Mouse (Mus musculus) activated CD4-positive, CD25-positive, alpha-beta regulatory T cell, adult 4 months (primary cell): ENCODE results near the gene Magi2. TPM values are rescaled to one million over a fixed set of nuclear protein-coding genes. Genes with fewer than 3 reads are reported as not detected.

Source experiments
- ATAC-seq: one replicate; pipeline ENCODE4 v1.8.0; 2017
- polyA plus RNA-seq, 2 experiments: library from polyadenylated mRNA; unstranded; fragments of 100-300 nt; shearing (Covaris generic); gene quantifications; one replicate each; pipeline ENCODE4 v1.2.1; 2017

Gene Magi2
- polyA plus RNA-seq, 2 experiments from 2014 or later = 0.11 to 0.54 TPM

DNA sequence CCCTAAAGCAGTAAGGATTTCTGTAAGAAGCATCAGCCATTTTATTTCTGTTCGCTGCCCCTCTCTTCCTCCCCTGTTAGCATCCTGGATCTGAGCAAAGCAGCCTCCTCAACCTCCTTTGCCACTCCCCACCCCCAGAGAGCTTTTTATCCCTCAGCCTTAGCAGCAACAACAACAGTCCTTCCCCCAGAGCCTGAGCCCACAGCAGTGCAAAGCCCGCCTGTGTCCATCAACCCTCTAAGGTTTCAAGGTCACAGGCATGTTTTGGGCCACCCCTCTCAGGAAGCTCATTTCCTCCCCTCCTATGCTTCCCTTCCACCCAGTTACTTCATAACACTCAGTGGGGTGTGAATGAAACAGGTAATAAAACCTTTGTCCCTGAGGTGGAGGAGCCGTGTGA is 1309.7 kb downstream of the Magi2 start:
- no peak for ATAC-seq

- no peak for ATAC-seq
Measured at GRCm38 (mm10) chr5:20537369-20538022, 1310.7 kb downstream of the Magi2 start.

DNA sequence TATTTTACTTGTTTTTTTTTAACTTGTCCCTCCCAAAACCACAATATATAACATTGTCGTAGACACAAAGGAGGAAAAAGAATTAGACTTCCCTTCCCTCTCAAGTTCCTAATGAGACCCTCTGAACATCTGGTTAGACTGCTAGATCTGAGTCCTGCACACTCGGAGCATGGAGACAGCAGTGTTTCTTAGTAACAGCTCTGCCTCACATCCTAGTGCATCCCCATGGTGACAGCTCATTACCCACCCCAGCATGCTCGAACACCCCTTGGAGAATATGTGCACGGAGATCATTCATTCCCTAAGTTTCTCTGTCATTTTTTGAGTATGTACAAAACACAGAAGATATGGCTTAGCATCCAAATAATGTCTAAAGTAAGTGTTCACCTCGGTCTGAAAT is 1317.5 kb downstream of the Magi2 start:
- no peak for ATAC-seq

DNA sequence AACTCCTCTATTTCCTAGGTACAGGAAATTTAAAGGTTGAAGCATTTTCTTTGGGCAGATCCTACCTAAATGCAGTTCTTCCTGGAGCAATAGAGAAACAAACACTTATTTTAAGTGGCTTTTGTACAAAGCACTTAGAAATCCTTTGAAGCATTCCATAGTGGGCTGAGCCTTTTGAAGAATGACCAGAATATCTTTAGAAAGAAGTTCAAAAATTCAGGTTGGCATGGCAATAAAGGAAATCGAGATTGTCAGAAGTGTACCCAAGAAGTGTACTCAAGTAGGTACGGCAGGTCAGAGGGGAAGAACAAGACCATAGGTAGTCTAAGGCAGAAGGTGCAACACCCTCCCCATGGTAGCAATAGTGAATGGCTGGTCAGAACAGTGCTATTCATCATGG is 1332.5 kb downstream of the Magi2 start:
- ATAC-seq = no peak

DNA sequence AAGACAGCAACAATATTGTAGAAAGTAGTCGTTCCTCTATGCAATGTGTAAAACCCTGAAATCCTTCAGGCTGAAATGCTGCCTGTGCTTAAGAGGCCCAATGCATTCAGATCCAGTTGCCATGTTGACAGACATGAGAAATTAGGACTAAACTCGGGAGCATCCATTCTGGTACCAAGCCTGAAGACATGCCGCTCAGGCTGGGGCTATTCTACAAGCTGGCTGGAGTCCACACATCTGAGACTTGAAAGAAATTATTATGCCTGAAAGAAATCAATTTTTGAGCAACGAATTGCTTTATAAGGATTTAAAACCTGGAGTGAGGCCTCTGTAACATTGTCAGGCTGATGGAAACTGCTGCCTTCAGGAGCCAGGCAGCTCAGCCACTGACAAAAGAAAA is 1333.0 kb downstream of the Magi2 start:
- ATAC-seq = no peak

DNA sequence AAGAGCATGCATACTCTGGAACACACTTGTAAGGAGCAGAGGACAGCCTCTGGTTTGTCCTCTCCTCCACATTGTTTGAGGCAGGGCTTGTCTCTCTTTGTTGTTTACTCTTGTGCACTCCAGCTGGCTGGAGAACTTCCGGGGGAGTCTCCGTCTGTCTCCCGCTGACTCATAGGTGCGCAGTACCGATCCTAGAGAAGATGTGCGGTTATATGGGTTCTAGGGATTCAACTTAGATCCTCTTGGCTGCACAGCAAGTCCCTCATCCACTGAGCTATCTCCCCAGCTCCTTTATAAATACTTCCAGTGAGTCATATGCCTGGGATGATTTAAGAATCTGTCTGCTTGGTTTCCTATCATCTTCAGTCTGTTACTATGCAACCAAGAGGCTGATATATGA is 1341.6 kb downstream of the Magi2 start:
- no peak for ATAC-seq

- ATAC-seq = no peak
Measured at GRCm38 (mm10) chr5:20568966-20569365, 1342.1 kb downstream of the Magi2 start.

- no peak for ATAC-seq
Measured at GRCm38 (mm10) chr5:20574816-20575215, 1348.0 kb downstream of the Magi2 start.

- ATAC-seq = no peak
Measured at GRCm38 (mm10) chr5:20575798-20576197, 1349.0 kb downstream of the Magi2 start.

GRCm38 (mm10) chr5:20576266-20576665 is 1349.4 kb downstream of the Magi2 start:
- no peak for ATAC-seq

GRCm38 (mm10) chr5:20578666-20579065 is 1351.8 kb downstream of the Magi2 start:
- no peak for ATAC-seq

DNA sequence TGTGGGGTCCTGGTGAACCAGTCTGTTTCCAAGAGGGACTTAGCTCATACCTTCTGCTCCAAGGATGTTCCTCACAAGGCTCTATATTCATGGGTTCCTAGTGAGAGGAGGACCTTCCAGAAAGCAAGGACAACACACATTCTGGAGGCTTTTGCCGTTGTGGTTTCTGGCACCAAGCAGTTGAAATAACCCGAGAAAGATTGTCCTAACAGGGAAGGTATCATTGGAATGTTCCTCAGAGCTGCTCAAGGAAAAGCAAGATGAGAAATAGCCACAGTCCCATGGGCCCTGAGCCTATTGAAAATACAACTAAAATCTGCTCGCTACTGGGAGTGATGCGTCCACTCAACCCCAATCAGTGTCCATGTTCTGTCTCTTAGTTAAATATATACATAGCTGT is 1353.8 kb downstream of the Magi2 start:
- no peak for ATAC-seq

DNA sequence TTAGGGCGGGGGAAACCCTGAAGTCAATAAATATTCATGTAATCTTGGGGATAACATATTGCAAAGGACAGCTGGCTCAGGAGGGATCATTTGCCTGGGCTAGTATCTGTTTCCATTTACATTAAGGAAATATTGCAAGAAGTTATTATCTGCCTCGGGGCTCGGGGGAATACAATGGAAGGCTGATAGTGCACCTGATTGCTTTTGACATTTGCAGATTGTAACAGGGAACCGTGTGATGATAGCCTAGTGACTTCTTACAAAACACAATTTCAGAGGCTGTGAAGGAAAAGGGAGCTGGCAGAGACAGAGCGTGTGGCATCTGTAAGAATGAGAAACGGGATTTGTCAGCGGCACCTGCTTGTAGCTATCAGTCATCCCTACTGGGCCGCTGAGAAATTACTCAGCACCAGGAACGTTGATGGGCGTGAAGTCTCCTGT is 1356.2 kb downstream of the Magi2 start:
- ATAC-seq = no peak

DNA sequence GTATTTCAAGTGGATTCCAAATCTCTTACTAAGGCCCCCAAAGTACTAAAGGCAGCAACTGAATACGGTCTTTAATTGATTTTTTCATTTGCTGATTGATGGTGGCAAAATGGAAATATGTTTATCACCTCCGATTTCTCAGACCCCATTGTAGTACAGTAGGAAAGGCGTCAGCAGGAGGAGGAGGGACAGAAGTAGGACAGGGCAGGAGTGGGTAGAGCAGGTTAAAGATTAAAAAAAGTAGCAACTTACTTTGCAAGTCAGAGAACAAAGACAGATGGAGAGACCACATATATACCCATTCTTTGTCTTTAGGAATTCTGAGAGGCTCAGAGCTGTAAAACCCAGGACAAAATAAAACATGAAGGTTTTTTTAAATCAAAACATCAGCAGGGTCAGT is 1356.8 kb downstream of the Magi2 start:
- ATAC-seq = no peak

DNA sequence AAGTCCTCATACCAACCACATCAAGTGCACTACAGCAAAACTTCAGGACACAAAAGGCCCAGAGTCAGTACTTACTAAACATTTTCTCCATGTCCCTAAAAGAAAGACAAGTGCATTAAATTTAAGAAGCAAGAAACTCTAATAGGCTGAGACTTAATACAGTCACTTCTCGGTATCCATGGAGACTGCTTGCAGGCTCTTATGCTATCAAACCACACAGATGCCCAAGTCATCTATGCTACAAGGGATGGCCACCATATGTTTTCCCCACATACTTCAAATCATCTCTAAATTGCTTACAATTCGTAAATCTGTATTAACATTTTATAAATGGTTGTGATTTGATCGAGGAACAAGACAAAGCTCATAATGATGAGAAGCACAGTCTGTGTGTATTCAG is 1357.9 kb downstream of the Magi2 start:
- no peak for ATAC-seq

DNA sequence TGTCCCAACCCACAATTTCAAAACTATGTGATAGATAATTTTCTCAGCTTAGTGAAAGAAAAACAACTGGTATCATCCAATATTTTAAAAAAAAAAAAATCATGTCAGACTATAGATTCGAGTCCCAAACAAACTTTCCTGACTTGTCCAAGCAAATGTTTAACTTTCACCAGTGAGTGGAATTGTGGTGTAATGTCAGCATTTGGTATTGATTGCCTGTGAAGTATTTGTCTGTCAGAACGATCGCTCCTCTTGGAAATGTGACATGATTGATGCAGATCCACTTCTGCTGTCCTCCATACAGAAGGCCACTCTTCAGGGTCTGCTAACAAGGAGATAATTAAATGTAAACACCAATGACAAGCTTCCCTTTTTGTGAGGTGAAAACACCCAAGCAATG is 1362.9 kb downstream of the Magi2 start:
- no peak for ATAC-seq

- no peak for ATAC-seq
Measured at GRCm38 (mm10) chr5:20598196-20598595, 1371.4 kb downstream of the Magi2 start.

GRCm38 (mm10) chr5:20603756-20604469 is 1377.1 kb downstream of the Magi2 start:
- ATAC-seq = no peak

GRCm38 (mm10) chr5:20606497-20606896 is 1379.7 kb downstream of the Magi2 start:
- ATAC-seq = no peak

DNA sequence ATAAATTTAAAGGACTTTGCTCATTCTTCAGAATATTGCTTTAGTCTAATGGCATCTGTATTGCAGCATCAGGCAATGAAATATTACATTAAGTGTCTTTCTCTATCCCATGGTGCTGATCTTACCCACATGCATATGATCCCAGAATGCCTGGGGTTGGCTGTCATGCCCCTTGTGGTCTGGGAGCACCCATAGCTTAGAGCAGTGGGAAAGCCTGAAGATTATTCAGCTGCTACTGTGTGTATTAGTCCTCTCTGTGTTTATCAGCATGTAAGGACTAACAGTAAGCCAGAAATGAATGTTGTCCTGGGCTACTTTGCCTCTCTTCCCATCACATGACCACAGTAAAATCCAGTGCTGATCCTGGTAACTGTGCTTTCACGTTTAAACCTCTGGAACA is 1380.7 kb downstream of the Magi2 start:
- no peak for ATAC-seq

DNA sequence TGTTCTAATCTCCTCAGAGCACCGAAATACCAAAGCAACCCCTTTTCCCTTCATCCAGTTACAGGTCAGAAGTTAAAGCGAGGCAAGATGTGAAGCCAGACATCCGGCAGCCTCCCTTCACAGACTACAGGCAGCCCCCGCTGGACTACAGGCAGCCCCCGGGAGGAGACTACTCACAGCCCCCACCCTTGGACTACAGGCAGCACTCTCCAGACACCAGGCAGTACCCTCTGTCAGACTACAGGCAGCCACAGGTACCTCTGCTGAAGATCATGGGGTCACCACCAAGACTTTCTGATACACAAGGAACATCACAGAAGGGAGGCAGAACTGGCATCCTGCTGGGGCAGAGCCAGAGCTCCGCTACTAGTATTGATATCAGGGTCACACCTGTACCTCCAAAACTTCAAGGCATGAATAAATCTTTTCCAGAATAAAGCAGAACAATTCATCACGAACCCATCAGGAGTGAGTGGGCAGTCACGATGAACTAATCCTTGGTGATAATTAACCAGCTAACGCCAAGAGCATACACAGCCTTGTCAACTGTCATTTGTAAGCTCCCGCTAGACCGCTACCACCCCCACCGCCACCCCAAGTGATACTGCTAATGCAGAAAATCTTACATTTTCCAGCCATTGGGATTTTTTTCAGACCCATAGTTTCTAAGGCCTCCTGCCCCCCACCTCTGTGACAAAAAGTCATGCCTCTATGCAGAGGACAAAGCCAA is 1382.5 kb downstream of the Magi2 start:
- no peak for ATAC-seq

- no peak for ATAC-seq
Measured at GRCm38 (mm10) chr5:20610640-20611039, 1383.8 kb downstream of the Magi2 start.

DNA sequence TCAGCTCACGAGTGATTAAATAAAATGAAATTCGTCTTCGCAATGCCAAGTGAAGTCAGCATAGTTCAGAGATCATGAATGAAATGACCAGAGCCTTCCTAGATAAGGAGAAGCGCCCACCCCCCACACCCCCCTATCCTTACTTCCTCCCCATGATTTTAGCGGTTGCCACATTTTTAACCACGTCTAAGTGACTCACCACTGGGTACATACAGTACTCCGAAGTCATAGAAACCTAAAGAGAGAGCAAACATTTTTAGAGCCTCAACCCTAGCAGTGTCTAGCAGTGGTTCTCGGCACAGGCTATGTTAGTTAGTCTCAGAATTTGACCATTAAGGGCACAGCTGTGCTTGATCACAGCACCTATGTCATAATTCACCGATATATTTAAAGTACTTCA is 1385.8 kb downstream of the Magi2 start:
- no peak for ATAC-seq

DNA sequence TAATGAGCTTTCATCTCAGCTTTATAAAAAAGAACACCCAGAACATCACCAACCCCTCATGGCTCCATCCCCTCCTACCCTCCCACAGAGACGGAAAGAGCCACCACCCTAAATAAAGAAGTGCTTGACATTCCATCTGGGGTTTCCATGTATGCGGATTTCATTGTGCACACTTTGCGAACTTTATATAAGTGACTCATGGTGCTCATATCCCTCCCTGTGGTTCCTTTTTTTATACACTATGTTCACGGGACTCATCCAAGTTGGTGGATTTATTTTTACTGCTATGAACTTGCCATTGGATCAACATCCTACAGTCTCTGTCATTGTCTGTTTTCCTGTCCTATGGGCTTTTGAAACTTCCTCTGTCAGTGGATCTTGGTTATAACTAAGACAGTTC is 1388.1 kb downstream of the Magi2 start:
- ATAC-seq = no peak
